Mouse (Mus musculus): Measurements from ENCODE around the gene Mmp9. TPM values are rescaled to one million over a fixed set of nuclear protein-coding genes. Genes with fewer than 3 reads are reported as not detected.

The Mmp9 gene
- polyA plus RNA-seq, 1 experiment, result 5.8 TPM

DNA sequence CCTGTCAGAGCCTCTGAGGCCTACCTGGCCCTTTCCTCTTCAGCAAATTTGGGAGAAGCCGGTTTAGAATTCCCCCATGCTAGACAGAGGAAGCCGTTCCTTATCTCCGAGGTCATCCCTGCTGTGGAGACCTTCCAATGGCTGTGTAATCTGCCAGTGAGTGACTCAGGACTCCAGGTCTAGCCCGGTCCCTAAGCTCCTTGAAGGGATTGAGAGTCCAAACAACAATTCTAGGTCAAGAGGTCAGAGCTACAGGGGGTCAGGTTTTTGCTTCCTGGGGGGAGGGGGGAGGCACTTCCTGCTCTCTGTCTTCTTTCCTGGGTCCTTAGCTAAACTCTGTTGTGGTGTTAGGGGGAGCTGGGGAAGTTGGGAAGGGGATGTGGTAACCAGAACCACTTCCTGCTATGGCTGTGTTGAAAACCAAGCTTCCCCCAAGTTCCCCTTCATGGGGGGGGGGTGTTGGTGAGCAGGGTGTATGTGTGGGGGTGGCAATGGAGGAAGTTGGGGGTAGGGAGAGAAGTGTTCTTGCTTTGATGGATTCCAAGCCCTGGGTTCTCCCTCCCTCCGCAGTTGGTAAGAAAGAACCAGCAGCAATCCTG lies 2.2 kb downstream of the Mmp9 start:
- Histone ChIP-seq H3K4me3 (ENCODE audit: low read depth, low read length) (no peak overlapping the region), H3K9ac (ENCODE audit: low read depth, poor library complexity, severe bottlenecking) (no peak overlapping the region), H3K27ac (ENCODE audit: insufficient read depth, low read length) (no peak overlapping the region), H3K27me3 (ENCODE audit: control insufficient read depth, insufficient read depth, low read length, poor library complexity, severe bottlenecking) (no peaks in the 10 kb centered on the region), H3K36me3 (ENCODE audit: control insufficient read depth, insufficient read depth, low read length, poor library complexity, severe bottlenecking) (no peaks in the 10 kb centered on the region), H3K4me1 (ENCODE audit: control insufficient read depth, insufficient read depth, low read length) (peaks cover 14% of the 10 kb centered on the region), H3K9me3 (replicated peaks; ENCODE audit: control insufficient read depth, insufficient read depth, low read length, poor library complexity, severe bottlenecking) (no peaks in the 10 kb centered on the region)
- TF ChIP-seq CTCF (IDR thresholded peaks at IDR 0.05; ENCODE audit: low read depth, low read length) (no peak), EP300 (IDR thresholded peaks at IDR 0.05; ENCODE audit: insufficient read depth, low read depth, low read length) (peak; percentile 75), POLR2A (IDR thresholded peaks at IDR 0.05; ENCODE audit: insufficient read depth, low read length) (no peak)

DNA sequence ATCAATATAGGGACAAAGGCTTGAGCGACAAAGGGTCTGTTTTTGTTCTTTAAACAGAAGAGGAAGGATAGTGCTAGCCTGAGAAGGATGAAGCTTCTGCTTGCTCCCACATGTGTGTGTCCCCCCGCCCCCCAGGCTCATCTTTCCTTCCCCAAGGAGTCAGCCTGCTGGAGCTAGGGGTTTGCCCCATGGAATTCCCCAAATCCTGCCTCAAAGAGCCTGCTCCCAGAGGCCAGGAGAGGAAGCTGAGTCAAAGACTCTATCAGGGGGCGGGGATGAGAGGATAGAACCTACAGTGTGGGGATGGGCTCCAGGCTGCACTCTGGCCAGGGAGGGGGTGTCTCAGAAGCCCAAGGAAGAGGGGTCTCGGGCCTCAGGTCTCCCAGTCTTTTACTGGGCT lies 6.9 kb downstream of the Mmp9 start:
- H3K27ac ChIP-seq (ENCODE audit: insufficient read depth, low read length), result no peak overlapping the region
- peaks cover 4% of the 10 kb centered on the region for H3K4me1 ChIP-seq (ENCODE audit: control insufficient read depth, insufficient read depth, low read length)

DNA sequence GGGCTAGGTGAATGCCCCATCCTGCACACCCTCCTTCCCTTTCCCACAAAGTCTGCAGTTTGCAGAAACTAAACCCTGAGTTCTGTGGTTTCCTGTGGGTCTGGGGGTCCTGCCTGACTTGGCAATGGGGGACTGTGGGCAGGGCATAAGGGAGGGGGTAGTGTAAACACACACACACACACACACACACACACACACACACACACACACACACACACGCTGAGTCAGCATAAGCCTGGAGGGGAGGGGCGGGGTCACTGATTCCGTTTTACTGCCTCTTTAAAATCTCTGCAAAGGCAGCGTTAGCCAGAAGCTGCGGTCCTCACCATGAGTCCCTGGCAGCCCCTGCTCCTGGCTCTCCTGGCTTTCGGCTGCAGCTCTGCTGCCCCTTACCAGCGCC lies 7.3 kb downstream of the Mmp9 start:
- no peaks in the 10 kb centered on the region for H3K9me3 ChIP-seq (replicated peaks; ENCODE audit: control insufficient read depth, insufficient read depth, low read length, poor library complexity, severe bottlenecking)
- H3K36me3 ChIP-seq (ENCODE audit: control insufficient read depth, insufficient read depth, low read length, poor library complexity, severe bottlenecking), result no peaks in the 10 kb centered on the region
- peaks cover 4% of the 10 kb centered on the region for H3K4me1 ChIP-seq (ENCODE audit: control insufficient read depth, insufficient read depth, low read length)
- TF ChIP-seq CTCF (IDR thresholded peaks at IDR 0.05; ENCODE audit: low read depth, low read length) (no peak), EP300 (IDR thresholded peaks at IDR 0.05; ENCODE audit: insufficient read depth, low read depth, low read length) (no peak), POLR2A (IDR thresholded peaks at IDR 0.05; ENCODE audit: insufficient read depth, low read length) (no peak)
- H3K9ac ChIP-seq (ENCODE audit: low read depth, poor library complexity, severe bottlenecking), result no peak overlapping the region
- no peaks in the 10 kb centered on the region for H3K27me3 ChIP-seq (ENCODE audit: control insufficient read depth, insufficient read depth, low read length, poor library complexity, severe bottlenecking)
- H3K27ac ChIP-seq (ENCODE audit: insufficient read depth, low read length), result no peak overlapping the region
- H3K4me3 ChIP-seq (ENCODE audit: low read depth, low read length), result no peak overlapping the region

More for the DNA sequence above, 6.9 kb downstream of the Mmp9 start:
- no peaks in the 10 kb centered on the region for H3K9me3 ChIP-seq (replicated peaks; ENCODE audit: control insufficient read depth, insufficient read depth, low read length, poor library complexity, severe bottlenecking)
- H3K36me3 ChIP-seq (ENCODE audit: control insufficient read depth, insufficient read depth, low read length, poor library complexity, severe bottlenecking), result no peaks in the 10 kb centered on the region
- no peaks in the 10 kb centered on the region for H3K27me3 ChIP-seq (ENCODE audit: control insufficient read depth, insufficient read depth, low read length, poor library complexity, severe bottlenecking)
- TF ChIP-seq CTCF (IDR thresholded peaks at IDR 0.05; ENCODE audit: low read depth, low read length) (no peak), POLR2A (IDR thresholded peaks at IDR 0.05; ENCODE audit: insufficient read depth, low read length) (no peak), EP300 (IDR thresholded peaks at IDR 0.05; ENCODE audit: insufficient read depth, low read depth, low read length) (no peak)
- H3K4me3 ChIP-seq (ENCODE audit: low read depth, low read length), result no peak overlapping the region
- H3K9ac ChIP-seq (ENCODE audit: low read depth, poor library complexity, severe bottlenecking), result no peak overlapping the region

DNA sequence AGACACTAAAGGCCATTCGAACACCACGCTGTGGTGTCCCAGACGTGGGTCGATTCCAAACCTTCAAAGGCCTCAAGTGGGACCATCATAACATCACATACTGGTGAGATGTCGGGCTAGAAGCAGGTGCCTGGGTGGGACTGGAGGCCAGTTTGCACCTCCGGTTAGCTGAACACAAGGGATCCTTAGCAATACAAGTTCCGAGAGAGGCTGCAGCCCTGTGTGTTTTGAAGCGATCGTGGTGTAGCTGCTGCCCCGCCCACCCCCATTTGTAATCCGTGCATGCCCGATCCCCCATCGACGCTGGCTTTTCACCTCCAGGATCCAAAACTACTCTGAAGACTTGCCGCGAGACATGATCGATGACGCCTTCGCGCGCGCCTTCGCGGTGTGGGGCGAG lies 8.4 kb downstream of the Mmp9 start:
- peak overlapping the region; percentile 12 for H3K4me3 ChIP-seq (ENCODE audit: low read depth, low read length)
- H3K9ac ChIP-seq (ENCODE audit: low read depth, poor library complexity, severe bottlenecking), result no peak overlapping the region
- peaks cover 6% of the 10 kb centered on the region for H3K4me1 ChIP-seq (ENCODE audit: control insufficient read depth, insufficient read depth, low read length)
- H3K9me3 ChIP-seq (replicated peaks; ENCODE audit: control insufficient read depth, insufficient read depth, low read length, poor library complexity, severe bottlenecking), result no peaks in the 10 kb centered on the region
- H3K27me3 ChIP-seq (ENCODE audit: control insufficient read depth, insufficient read depth, low read length, poor library complexity, severe bottlenecking), result no peaks in the 10 kb centered on the region
- H3K36me3 ChIP-seq (ENCODE audit: control insufficient read depth, insufficient read depth, low read length, poor library complexity, severe bottlenecking), result no peaks in the 10 kb centered on the region
- H3K27ac ChIP-seq (ENCODE audit: insufficient read depth, low read length), result no peak overlapping the region
- no peak for TF ChIP-seq CTCF (IDR thresholded peaks at IDR 0.05; ENCODE audit: low read depth, low read length)
- no peak for TF ChIP-seq EP300 (IDR thresholded peaks at IDR 0.05; ENCODE audit: insufficient read depth, low read depth, low read length)
- TF ChIP-seq POLR2A (IDR thresholded peaks at IDR 0.05; ENCODE audit: insufficient read depth, low read length), result no peak

DNA sequence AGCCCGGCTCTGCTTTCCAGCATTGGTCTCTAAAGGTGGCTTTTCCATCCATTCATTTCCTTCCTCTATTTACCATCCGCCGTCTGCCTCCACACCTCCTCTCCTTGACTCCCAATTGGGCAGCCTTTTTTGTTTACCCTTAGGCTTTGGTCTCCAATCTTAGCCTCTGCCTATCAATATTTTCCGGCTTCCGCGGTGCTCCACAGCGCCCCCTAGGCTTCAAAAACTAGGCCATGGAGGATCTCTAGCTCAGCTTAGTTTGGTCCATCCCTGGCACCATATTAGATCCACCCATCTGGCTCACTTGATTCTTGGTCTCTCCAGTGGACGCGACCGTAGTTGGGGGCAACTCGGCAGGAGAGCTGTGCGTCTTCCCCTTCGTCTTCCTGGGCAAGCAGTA lies 9.9 kb downstream of the Mmp9 start:
- Histone ChIP-seq H3K9ac (ENCODE audit: low read depth, poor library complexity, severe bottlenecking) (peak overlapping the region; percentile 12), H3K4me3 (ENCODE audit: low read depth, low read length) (peak overlapping the region; percentile 67), H3K36me3 (ENCODE audit: control insufficient read depth, insufficient read depth, low read length, poor library complexity, severe bottlenecking) (no peaks in the 10 kb centered on the region), H3K27ac (ENCODE audit: insufficient read depth, low read length) (no peak overlapping the region), H3K27me3 (ENCODE audit: control insufficient read depth, insufficient read depth, low read length, poor library complexity, severe bottlenecking) (no peaks in the 10 kb centered on the region), H3K9me3 (replicated peaks; ENCODE audit: control insufficient read depth, insufficient read depth, low read length, poor library complexity, severe bottlenecking) (no peaks in the 10 kb centered on the region), H3K4me1 (ENCODE audit: control insufficient read depth, insufficient read depth, low read length) (peaks cover 6% of the 10 kb centered on the region)
- TF ChIP-seq POLR2A (IDR thresholded peaks at IDR 0.05; ENCODE audit: insufficient read depth, low read length), result no peak
- peak; percentile 65 for TF ChIP-seq CTCF (IDR thresholded peaks at IDR 0.05; ENCODE audit: low read depth, low read length)
- no peak for TF ChIP-seq EP300 (IDR thresholded peaks at IDR 0.05; ENCODE audit: insufficient read depth, low read depth, low read length)

DNA sequence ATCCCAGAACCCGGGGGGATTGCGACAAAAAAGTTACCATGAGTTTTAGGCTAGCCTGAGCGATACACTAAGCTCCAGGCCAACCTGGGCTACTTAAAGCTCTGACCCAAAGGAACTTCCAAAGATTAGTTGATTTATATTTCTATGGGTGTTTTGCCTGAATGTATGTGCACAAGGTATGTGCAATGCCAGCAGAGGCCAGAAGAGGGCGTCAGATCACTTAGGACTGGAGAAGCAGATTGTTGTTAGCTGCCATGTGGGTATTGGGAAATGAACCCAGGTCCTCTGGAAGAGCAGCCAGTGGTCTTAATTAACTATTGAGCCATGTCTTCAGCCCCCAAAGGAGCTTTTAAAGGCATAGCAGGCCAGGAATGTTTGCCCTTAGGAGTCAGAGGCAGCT lies 11.2 kb downstream of the Mmp9 start:
- Histone ChIP-seq H3K4me3 (ENCODE audit: low read depth, low read length) (no peak overlapping the region), H3K27me3 (ENCODE audit: control insufficient read depth, insufficient read depth, low read length, poor library complexity, severe bottlenecking) (no peaks in the 10 kb centered on the region), H3K9ac (ENCODE audit: low read depth, poor library complexity, severe bottlenecking) (no peak overlapping the region), H3K27ac (ENCODE audit: insufficient read depth, low read length) (no peak overlapping the region), H3K36me3 (ENCODE audit: control insufficient read depth, insufficient read depth, low read length, poor library complexity, severe bottlenecking) (no peaks in the 10 kb centered on the region), H3K4me1 (ENCODE audit: control insufficient read depth, insufficient read depth, low read length) (peaks cover 6% of the 10 kb centered on the region), H3K9me3 (replicated peaks; ENCODE audit: control insufficient read depth, insufficient read depth, low read length, poor library complexity, severe bottlenecking) (no peaks in the 10 kb centered on the region)
- TF ChIP-seq POLR2A (IDR thresholded peaks at IDR 0.05; ENCODE audit: insufficient read depth, low read length) (no peak), CTCF (IDR thresholded peaks at IDR 0.05; ENCODE audit: low read depth, low read length) (peak; percentile 2)

All from ES-Bruce4 (cell line).